Mouse (Mus musculus): ENCODE measurements around the gene Mdp1.

DNA sequence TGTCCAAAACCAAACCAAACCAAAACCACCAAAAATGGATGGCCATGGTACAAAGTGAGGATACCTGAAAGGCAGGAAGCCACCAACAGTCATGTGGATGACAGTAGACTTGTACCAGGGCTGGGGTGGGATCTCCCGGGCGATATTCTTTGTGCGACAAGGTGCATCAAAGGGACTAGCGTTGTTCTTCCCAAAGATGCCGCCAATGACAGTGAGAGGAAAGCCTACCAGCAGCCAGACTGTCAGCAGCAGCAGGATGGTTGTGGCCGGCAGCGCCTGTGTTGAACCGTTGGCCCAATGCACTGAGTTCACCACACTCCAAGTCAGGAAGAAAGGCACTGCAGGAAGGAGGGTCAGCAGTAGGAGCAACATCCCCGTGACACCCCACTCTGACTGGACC, 22.5 kb downstream of the Mdp1 start, which contains the start of gene Gm49378:
- TF ChIP-seq CTCF (IDR thresholded peaks at IDR 0.05; ENCODE audit: control insufficient read depth, insufficient read depth, low read length): no peak
- no peak for TF ChIP-seq POLR2A (IDR thresholded peaks at IDR 0.05; ENCODE audit: borderline replicate concordance, control insufficient read depth, low read depth, low read length)
